Mouse (Mus musculus) skeletal muscle tissue, adult 2 months (tissue): ENCODE results near the gene Ftsj1.

ENCODE experiments used
- DNase-seq: peaks from one replicate; pipeline ENCODE4 v3.0.0-alpha.2; 2012; ENCODE audit warnings: low read depth, low spot score

Ftsj1 gene

DNA sequence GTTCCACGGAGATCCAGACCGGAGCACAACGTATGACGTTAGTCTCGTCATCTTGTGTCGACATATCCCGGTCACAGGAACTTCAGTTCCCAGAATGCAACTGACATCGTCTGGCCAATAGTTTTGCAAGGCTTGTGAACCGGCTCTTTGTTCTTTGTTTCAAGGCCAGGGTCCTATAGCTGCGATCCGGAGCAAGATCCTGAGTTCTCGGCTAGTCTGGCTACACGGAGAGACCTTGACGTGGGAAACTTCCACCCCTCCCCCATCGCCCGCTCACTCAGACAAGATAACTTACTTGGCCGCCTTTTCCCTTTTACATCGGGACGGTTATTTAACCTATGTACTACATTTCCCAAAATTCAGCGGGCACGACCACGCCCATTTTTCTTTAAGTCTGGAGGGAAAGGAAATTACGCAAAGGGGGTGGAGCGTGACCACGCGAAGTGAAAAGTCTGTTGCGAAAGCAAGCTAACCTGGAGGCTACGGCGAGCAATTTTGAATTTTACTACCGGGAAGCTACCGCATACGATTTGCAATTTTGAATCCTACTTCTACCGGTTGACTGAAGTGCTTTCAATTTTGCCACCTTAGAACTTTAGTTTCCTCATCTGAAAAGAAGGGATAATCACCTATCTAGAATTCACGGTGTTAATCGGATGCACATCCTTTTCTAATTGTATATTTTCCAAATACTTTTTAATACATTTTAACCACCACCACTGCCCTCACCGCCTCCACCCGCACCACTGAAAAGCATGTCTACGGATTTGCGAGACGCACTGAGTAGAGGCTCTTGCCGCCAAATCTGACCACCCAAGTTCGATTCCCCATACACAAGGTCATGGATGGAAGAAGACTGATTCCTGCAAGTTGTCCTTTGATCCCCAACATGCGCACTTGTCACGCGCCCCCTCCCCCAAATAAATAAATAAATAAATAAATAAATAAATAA is at the start of gene Ftsj1:
Gene Ftsj1, minus strand, starts transcription at position 73 of the 952 bp plus-strand sequence.
- DNase-seq, result peak; percentile 76

DNA sequence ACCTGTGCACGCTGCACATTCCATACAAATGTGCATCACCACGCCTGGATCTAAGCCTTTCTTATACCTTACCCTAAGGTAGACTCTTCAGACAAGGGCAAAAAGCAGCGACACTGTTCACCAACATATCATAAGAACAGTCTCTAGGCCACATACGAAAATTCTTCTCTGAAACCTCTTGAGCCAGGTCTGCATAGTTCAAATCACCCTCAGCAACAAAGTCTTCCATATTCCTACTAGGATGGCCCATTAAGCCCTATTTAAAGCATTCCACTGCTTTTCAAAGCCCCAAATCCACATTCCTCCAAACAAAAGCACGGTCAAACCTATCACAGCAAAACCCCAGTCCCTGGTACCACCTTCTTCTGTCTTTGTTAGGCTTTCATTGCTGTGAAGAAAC is 36.4 kb upstream of the Ftsj1 start:
- DNase-seq, result no peak

DNA sequence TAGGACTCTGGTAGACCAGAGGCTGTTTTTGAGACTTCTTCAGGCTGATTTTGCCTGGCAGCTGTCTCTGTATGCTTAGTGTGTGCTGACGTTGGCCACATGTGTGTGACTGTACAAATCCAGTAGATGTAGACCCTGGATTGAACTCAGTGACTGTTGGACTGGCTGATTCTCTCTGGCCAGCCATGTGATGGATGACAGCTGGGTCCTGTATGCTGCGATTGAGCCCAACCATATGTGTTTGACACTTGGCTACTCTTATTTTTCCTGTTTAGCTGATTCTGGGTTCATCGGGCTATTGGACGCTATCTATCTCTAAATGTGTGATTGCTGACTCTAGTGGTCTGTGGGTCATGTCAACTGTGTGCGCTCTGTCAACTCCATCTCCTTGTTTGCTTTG is 21.9 kb upstream of the Ftsj1 start:
- DNase-seq, result no peak

DNA sequence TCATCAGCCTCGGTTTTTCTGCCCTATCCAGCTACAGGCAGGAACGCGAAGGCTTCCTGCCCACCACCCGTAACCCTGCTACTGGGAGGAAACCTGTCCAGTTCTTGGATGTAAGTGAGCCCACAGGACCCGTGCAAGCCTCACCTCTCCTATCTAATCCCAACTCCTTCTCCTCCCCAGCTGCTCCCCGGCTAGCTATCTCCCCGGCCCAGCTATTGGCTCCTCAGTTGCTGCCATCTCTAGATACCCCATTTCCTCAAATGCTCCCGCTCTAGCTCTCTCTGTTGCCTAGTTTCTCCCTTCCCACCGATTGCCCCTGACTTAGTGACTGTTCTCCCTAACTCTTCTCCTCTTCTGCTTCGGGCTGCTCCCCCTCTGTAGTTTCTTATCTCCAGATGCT is 19.8 kb upstream of the Ftsj1 start:
- no peak for DNase-seq

DNA sequence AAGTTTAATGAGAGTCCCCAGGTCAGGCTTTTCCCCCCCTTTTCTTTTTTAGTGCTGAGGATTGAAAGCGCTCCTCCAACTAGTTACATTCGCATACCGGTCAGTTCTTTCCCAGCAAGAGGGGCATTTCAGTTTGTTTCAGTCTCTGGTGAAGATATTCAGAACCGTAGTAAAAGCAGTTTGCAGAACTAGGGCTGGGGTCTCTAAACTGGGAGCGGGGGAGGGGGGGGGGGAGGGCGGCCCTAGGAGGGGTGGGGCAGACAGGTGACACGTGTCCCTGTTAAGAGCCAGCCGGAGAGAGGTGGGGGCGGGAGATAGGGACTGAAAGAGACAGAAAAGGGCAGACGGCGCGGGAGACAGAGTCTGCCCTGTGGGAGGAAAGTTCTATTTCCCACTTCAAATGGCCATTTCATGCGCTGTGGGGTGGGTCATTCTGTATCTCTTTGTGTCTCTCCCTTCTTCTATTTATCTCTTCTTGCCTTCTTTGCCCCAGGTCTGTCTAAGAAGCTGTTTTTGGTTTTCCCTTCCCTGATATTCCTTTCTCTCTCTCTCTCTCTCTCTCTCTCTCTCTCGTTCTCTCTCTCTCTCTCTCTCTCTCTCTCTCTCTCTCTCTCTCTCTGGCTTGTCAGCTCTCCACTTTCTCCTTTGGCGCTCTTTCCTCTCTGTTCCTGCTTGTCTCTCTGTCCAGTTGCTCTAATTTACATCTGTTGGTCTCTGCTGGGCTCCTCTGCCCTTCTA is 19.0 kb upstream of the Ftsj1 start, which contains the start of gene Slc38a5:
Gene Slc38a5, plus strand, starts transcription at position 51 of the 738 bp plus-strand sequence.
- no peak for DNase-seq

DNA sequence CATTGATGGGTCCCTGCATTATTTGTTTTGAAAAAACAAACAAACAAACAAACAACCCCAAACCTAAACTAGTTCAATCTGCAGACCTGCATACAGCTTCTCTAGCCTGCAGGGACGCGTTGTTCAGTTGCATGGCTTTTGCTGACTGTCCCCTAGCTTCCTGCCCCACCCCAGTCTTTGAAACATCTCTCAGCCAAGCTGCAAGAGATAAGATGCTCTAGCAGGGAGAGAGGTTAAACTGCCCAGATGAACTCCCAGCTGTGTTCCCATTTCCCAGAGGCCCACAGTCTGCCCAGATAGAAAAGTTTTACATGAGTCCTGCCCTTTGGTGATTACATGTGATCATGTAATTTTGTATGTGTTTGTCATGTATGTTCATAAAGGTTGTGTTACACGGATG is 12.0 kb upstream of the Ftsj1 start:
- no peak for DNase-seq

DNA sequence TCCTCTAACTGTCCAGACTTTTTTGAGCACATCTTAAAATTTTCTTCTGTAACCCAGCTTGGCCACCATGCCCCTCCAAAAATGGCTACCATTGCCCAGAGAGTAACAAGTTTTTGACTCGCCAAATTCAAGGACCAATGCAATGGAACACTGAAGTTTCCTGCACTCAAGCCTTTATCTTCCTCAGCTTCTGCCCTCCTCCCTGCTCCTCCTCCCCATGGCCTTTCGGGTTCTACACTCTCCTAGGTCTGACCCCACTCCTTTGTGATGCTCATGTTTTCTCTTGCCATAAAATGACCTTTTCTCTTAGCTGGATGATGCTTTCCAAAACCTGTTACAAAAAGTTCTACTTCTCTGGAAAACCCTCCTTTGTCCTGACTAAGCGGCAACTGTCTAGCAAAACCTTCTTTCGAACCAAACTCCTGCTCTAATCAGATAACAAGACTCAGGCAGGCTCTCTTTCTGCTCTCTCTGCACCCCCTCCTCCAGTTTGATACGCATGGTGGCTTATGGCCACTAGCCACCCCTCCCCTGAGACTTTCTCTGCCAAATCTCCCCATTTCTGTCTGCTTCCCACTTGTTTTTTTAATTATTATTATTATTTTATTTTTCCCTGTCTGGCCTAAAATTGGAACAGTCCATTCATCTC is 11.1 kb upstream of the Ftsj1 start:
- DNase-seq, result no peak

DNA sequence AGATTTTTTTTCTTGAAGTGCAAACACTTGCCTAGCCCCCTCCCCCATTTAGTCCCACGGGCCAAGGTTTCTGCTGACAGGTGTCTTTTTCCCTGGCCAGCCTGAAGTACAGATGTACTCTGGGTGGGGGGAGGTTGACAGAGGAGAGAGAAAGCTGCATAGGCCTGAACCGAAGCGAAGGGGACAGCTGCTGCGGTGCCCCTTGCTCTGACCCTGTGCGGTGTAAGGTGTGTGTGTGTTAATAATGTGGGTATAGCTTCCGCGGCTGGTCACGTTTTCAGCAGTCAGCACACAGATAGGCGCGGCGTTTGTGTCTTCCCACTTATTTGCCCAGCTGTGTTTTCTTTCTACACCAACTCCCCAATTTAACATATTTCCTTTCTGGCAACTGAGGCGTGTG is 7.3 kb upstream of the Ftsj1 start:
- DNase-seq, result no peak

DNA sequence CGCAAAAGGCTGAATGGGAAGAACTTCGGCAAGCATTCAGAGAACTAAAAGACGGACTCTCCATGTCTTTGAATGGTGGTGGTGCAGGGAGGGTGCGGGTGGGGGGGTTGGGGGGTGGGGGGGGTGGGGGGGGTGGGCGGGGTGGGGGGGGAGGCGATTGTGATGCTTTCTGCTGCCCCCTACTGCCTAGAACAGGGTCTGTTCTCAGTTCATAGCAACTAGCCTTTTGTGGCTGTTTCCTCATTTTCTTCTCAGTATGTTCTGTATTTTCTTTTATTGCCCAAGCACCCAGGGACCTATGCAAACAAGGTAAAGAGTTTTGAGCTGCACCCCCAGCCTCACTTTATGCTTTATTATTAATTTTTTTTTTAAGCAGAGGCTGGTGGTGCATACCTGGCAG is 3.6 kb upstream of the Ftsj1 start:
- no peak for DNase-seq

DNA sequence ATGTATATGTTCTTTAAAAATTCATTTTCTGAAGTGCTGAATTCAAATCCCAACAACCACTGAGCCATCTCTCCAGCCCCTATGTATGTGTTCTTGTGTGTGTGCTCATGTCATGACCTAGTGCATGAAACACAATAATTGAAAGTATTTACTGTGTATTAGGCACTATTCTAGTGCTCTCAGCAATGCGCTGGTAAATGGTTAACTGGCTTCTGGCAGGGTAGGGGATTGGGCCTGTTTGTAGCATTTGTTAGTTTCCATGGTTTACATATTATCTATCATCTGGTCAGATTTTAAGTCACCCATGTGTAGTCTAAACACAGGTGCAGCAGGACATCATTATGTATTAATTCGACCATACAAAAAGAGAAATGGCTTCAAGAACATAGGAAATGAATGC is 1.5 kb upstream of the Ftsj1 start:
- no peak for DNase-seq

DNA sequence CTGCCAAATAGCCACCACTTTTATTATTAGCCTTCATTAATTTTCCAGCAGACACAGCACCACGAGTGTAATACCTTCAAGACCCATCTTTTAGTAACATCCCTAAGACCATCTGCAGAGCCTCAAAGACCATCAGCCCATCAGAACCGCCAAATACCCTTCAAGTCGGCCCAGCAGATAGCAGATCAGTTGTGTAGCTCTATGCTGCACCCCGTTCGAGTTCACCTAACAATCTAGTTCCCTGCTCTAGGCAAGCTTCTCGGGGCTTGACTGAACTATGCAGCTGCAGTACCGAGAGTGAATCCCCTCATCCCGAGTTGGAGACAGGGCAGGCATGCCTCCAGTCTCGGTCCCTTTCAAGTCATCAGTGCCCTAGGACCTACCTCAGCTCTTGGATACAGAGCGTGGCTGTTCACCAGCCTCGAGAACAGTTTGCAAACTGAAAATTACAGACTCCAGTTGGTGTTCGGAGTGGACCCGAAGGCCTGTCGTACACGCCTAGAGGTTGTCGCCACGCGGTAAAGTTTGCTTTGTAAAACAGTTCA is 345 bp downstream of the Ftsj1 start:
- peak; percentile 1 for DNase-seq

DNA sequence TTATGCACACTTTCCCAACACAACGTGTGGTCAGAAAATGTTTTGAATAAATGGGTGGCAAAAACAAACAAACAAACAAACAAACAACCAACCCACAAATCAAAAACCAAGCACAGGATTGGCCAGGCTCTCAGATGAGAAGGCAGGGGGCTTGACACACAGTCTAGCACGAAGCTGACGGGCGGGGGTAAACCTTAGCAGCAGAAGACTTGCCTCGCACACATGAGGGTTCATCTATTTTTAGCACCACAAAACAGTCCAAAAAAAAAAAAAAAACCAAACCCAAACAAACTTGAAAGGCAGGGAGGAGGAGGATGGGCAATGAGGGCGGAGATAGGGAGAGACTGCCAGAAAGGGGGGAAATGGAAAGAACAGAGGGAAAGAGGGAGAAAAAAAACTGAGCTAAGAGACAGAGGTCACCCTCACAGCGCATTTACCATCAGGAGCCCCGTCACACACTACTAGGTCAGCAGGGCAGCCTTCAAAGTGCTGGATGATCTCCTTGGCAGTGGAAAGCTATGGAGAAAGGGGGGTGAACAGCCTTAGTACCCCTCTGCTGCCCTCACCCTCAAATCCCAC is 3.6 kb downstream of the Ftsj1 start:
- no peak for DNase-seq

DNA sequence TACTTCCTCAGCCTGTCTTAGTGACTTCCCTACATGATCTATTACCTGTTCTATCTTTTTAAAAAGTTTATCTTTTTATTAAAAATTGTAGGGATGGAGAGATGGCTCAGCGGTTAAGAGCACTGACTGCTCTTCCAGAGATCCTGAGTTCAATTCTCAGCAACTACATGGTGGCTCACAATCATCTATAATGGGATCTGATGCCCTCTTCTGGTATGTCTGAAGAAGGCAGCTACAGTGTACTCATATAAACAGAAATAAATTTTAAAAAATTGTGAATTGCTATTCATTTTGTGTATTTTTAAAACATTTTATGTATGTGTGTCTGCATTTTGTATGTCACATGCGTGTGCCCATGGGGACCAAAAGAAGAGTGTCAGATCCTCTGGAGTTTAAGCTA is 4.5 kb downstream of the Ftsj1 start:
- no peak for DNase-seq

DNA sequence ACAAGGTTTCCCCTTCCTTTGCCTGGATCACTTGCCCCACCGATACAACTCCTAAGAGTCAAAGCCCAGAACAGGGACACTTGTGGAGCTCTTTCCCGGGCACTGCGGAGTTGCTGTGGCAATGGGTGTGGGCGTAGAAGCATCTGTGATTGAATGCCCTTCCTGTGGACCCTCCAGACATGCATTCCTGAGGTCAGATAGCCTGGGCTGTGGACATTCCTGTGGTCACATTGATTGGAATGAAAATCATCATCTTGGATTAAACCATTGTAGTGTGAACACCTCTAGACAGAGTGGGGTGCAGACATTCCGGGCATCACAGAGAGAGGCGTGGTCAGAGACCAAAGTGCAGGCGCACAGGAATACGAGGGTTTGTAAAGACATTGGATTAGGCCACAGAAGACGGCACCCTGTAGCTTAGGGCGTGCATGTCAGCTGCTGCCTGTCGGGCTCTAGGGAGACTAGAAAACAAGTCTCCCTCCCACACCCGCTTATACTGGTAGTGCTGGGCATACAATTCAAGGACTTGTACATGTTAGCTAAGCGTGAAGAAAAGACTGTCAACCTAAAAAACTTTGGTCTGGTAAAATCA is 13.3 kb downstream of the Ftsj1 start:
- no peak for DNase-seq

DNA sequence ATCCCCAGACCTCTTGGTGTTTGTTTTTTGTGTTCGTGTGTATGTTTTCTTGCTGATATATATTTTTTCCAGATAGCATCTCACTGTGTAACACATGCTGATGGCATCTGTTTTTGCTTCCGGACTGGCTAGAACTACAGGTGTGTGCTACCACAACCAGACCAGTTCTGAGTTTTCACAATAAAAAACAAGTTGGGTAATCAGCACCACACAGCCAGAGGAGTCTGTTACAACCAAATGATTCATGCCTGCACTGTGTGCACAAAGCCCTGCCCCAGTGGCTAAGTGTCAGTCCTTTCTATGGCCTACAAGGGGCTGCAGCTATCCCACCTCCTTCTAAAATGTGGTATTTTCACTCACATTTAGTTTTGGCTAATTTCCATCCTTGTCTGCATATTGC is 15.5 kb downstream of the Ftsj1 start:
- no peak for DNase-seq

DNA sequence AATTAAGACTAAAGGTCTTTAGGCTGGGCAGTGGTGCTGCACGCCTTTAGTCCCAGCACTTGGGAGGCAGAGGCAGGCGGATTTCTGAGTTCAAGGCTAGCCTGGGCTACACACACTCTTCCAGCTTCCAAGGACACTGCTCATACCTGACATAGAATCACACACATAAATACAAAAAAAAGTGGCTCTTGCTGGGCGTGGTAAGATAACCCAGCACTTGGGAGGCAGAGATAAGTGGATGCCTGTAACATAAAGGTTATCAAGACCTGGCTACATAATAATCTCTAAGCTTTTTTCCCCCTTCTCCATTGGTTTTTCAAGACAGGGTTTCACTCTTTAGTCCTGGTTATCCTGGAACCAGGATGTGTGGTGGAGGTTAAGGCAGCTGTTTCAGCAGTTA is 18.6 kb downstream of the Ftsj1 start:
- no peak for DNase-seq

DNA sequence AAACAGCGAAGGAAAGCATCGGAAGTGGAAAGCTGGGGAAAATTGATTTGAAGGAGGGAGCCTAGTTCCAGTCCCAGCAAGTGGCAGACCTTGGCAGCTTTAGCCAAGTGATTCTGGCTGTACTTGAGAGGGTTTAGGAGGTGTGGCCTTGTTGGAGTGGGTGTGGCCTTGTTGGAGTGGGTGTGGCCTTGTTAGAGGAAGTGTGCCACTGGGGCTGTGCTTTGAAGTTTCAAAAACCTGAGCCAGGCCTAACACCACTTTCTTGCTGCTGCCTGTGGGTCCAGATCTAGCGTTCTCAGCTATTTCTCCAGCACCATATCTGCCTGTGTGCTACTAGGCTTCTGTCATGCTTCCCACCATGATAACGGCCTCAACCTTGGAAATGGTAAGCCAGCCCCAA is 21.9 kb downstream of the Ftsj1 start:
- DNase-seq, result no peak

DNA sequence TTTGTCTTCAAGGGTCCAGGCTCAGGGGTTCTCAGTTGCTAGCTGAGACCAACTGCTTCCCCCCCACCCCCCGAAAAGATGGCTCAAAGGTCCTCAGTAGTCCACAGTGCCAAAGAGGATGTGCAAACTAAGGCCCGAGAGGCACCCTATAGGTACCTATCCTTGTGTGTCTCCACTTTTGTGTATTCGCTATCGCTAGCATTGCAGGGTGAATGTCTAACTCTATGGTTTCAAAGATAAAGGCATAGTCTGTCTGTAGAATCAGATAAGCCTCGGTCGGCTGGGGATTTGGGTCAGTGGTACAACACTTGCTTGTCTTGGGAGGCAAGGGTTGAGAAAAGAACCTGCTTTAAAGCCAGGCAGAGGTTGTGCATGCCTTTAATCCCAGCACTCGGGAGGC is 28.7 kb downstream of the Ftsj1 start:
- DNase-seq, result no peak

DNA sequence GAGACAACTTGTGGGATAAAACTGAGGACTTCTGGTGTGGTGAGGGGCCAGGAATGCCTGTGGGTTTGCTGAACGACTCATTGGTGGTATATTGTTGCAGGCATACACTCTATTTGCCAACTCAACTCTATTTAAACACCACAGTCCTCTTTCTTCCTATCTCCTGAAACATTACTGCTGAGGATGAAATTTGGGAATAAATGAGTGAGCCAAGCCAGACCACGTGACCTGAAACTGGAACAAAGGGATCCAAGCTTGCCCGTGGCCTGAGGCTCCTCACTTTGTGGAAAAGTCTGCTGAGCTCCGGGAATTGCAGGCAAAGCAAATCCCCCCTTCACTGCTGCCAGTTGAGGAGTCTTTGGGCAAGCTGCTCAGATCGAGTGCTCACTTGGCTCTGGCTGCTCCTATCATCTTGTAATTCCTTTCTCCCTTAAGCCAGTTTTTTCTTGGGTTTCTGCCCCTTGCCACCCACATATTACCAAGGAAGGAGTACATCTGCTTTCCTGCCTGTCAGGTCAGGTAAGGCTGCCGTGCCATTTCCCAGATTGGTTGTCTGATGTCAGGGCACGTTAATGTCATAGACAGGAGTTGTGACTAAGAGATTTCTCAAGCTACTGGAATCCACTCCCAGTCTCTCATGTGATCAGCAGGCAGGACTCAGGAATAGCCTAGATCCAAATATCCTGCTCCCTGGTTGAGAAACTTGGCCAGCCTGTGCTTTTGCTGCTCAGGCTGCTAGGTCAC is 29.4 kb downstream of the Ftsj1 start:
- DNase-seq, result peak; percentile 18

DNA sequence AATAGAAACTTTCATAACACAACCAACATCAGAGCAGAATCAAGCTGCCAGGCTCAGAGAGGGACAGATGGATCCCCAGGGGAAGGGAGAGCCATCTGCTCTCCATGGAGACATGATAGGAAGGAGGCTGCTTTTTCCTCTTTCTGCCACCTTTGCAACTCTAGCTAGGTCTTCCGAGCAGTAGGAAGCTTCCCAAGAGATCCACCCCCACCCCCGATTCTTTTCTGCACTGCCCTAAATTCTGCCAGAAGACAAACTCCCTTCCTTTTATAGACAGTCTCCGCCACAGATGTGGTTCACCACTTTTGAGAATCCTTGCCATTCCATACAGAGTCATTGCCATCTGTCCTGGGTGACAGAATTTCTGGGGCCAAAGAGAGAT is 29.9 kb downstream of the Ftsj1 start:
- no peak for DNase-seq

DNA sequence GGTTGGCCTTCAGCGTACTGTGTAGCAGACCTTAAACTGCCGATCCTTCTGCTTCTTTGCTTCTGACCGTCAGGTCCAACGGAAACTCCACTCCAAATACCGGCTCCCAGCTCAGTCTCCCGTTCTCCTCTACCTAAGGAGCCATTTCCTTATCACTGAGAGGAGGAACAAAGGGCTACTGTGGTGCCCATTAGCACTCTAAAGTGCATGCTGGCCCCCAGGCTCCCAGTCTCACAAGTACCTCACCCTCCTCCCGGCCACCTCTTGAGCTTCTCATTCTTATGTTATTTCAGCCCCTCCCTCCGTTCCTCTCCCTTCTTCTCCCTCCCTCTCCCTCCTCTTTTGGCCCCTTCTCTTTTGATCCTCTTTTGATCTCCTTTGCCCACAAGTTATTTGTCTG is 32.6 kb downstream of the Ftsj1 start:
- DNase-seq, result no peak
